8 mouse cellular contexts compared by ENCODE assay signal in genomic region chr3:105686394-105687323, GRCm38 (mm10). TPM values are rescaled to one million over a fixed set of nuclear protein-coding genes. Genes with fewer than 3 reads are reported as not detected.
DNase-seq lines count a peak whose midpoint lies in the region; ATAC-seq and TF ChIP-seq lines count a peak whose summit lies in the region.

No protein-coding gene starts in this region.

- peaks cover 10% of the 10 kb centered on the region; the same call in 1 of the 2 replicates for H3K4me1 ChIP-seq in heart, embryonic 12.5 days (replicated peaks)
- H3K4me1 ChIP-seq in CH12.LX (ENCODE audit: control insufficient read depth in 1 of 2, insufficient read depth in 2 of 2), result peaks cover 4 to 21% of the 10 kb centered on the region in 2 experiments; a peak in 3 of 4 replicates
- H3K4me1 ChIP-seq in erythroblast, embryonic 14.5 days (ENCODE audit: control insufficient read depth), result peaks cover 32% of the 10 kb centered on the region
- peaks cover 11% of the 10 kb centered on the region for H3K4me1 ChIP-seq in limb, embryonic 13.5 days
- peaks cover 3% of the 10 kb centered on the region; the same call in 1 of the 2 replicates for H3K4me1 ChIP-seq in stomach, embryonic 15.5 days

- DNase-seq in heart, postnatal 4 days, result no peak
- peak; percentile 53 for DNase-seq in CH12.LX (ENCODE audit: extremely low read depth)
- DNase-seq in adipocyte (ENCODE audit: low spot score), result no peak
- no peak for DNase-seq in right cerebral cortex, postnatal 14 days

- H3K9me3 ChIP-seq in heart, embryonic 12.5 days (replicated peaks), result no peaks in the 10 kb centered on the region
- no peaks in the 10 kb centered on the region for H3K9me3 ChIP-seq in CH12.LX (replicated peaks; ENCODE audit: low read length)
- no peaks in the 10 kb centered on the region for H3K9me3 ChIP-seq in erythroblast, embryonic 14.5 days (ENCODE audit: control insufficient read depth, low read length)
- H3K9me3 ChIP-seq in limb, embryonic 13.5 days, result no peaks in the 10 kb centered on the region
- H3K9me3 ChIP-seq in stomach, embryonic 15.5 days, result no peaks in the 10 kb centered on the region

- H3K79me2 ChIP-seq in CH12.LX (replicated peaks; ENCODE audit: control insufficient read depth, extremely low read depth, insufficient read depth, poor library complexity, severe bottlenecking), result peaks cover 22% of the 10 kb centered on the region

- peak overlapping the region; percentile 96 for H3K9ac ChIP-seq in heart, embryonic 12.5 days
- peak overlapping the region; percentile 79 for H3K9ac ChIP-seq in CH12.LX (ENCODE audit: insufficient read depth, low read depth)
- H3K9ac ChIP-seq in limb, embryonic 13.5 days, result peak overlapping the region; percentile 94
- peak overlapping the region; percentile 86 for H3K9ac ChIP-seq in stomach, embryonic 15.5 days

- ATAC-seq in heart, embryonic 12.5 days (ENCODE audit: insufficient number of reproducible peaks, low FRiP score), result peak; percentile 56
- ATAC-seq in limb, embryonic 13.5 days (ENCODE audit: low FRiP score, low read depth), result no peak; the same call in 1 of the 2 replicates
- peak; percentile 44; the same call in 1 of the 2 replicates for ATAC-seq in stomach, embryonic 15.5 days (ENCODE audit: insufficient read depth, low FRiP score, low read depth)

- H3K27me3 ChIP-seq in heart, embryonic 12.5 days (replicated peaks), result no peaks in the 10 kb centered on the region
- peaks cover 5% of the 10 kb centered on the region for H3K27me3 ChIP-seq in CH12.LX (replicated peaks)
- H3K27me3 ChIP-seq in erythroblast, embryonic 14.5 days (ENCODE audit: control insufficient read depth), result peaks cover 21% of the 10 kb centered on the region
- H3K27me3 ChIP-seq in limb, embryonic 13.5 days, result no peaks in the 10 kb centered on the region
- no peaks in the 10 kb centered on the region for H3K27me3 ChIP-seq in stomach, embryonic 15.5 days (replicated peaks)

- TF ChIP-seq POLR2A in CH12.LX (IDR thresholded peaks at IDR 0.05; ENCODE audit: low read depth, low read length), result no peak

- H3K36me3 ChIP-seq in heart, embryonic 12.5 days, result peaks cover 21% of the 10 kb centered on the region
- peaks cover 19 to 31% of the 10 kb centered on the region in 2 experiments for H3K36me3 ChIP-seq in CH12.LX (replicated peaks in 1 of 2; ENCODE audit: control insufficient read depth in 1 of 2, insufficient read depth in 1 of 2, low read length in 1 of 2)
- peaks cover 37% of the 10 kb centered on the region for H3K36me3 ChIP-seq in erythroblast, embryonic 14.5 days (ENCODE audit: control insufficient read depth)
- peaks cover 26% of the 10 kb centered on the region for H3K36me3 ChIP-seq in limb, embryonic 13.5 days
- peaks cover 19% of the 10 kb centered on the region; the same call in 1 of the 2 replicates for H3K36me3 ChIP-seq in stomach, embryonic 15.5 days

- TF ChIP-seq EP300 in CH12.LX (IDR thresholded peaks at IDR 0.05; ENCODE audit: low read length), result no peak

- no peak for TF ChIP-seq RAD21 in CH12.LX (IDR thresholded peaks at IDR 0.05; ENCODE audit: low read depth, low read length)

- TF ChIP-seq CTCF in CH12.LX (conservative IDR thresholded peaks at IDR 0.05 in 1 of 2, IDR thresholded peaks at IDR 0.05 in 1 of 2; ENCODE audit: low read depth in 2 of 2, low read length in 2 of 2), result no peak

- peak overlapping the region; percentile 97 for H3K4me3 ChIP-seq in heart, embryonic 12.5 days
- peak overlapping the region; percentile 77 to 97 (median 93) for H3K4me3 ChIP-seq in CH12.LX (replicated peaks in 1 of 3; ENCODE audit: low read depth in 2 of 3, low read length in 2 of 3, poor library complexity in 1 of 3)
- H3K4me3 ChIP-seq in erythroblast, embryonic 14.5 days (replicated peaks), result peak overlapping the region; percentile 95
- peak overlapping the region; percentile 97 for H3K4me3 ChIP-seq in limb, embryonic 13.5 days
- peak overlapping the region; percentile 88 for H3K4me3 ChIP-seq in stomach, embryonic 15.5 days (replicated peaks)

- in situ Hi-C loops in CH12.LX (cut with MboI; ENCODE audit: low pct_ligation_motif_present, low pct_unique_long_range_greater_than_20kb, low sequenced_read_pairs), result loop anchor here (5.0 to 25.0 kb wide), 3 partner anchors 36 to 211 kb away; partner anchors contain the start of gene Rap1a

- dilution Hi-C loops in CH12.LX (cut with MboI; ENCODE audit: extremely low pct_ligation_motif_present, extremely low pct_unique_long_range_greater_than_20kb, low sequenced_read_pairs), result loop anchor here (25.0 kb wide), 1 partner anchor 226 kb away; no protein-coding TSS in a partner anchor

- WGBS in heart, embryonic 12.5 days, result 8% methylated on average over 60 of the region's 60 CpGs
- 7% methylated on average over 60 of the region's 60 CpGs for WGBS in limb, embryonic 13.5 days
- 7% methylated on average over 56 of the region's 60 CpGs for WGBS in stomach, embryonic 15.5 days

- peak overlapping the region; percentile 75 for H3K4me2 ChIP-seq in heart, embryonic 12.5 days
- H3K4me2 ChIP-seq in CH12.LX (ENCODE audit: insufficient read depth, low read depth, poor library complexity, severe bottlenecking), result peak overlapping the region; percentile 91
- H3K4me2 ChIP-seq in limb, embryonic 13.5 days (replicated peaks), result peak overlapping the region; percentile 76
- H3K4me2 ChIP-seq in stomach, embryonic 15.5 days, result peak overlapping the region; percentile 65

- H3K27ac ChIP-seq in heart, embryonic 12.5 days (ENCODE audit: poor library complexity, severe bottlenecking), result peak overlapping the region; percentile 80; the same call in 1 of the 2 replicates
- peak overlapping the region; percentile 60 for H3K27ac ChIP-seq in CH12.LX (ENCODE audit: insufficient read depth, low read depth)
- H3K27ac ChIP-seq in limb, embryonic 13.5 days, result peak overlapping the region; percentile 61
- peak overlapping the region; percentile 78 for H3K27ac ChIP-seq in stomach, embryonic 15.5 days

TF ChIP-seq in CH12.LX, 34 proteins besides CTCF, POLR2A, EP300 and RAD21 (continues in another document):
- peak; percentile 93 for TF ChIP-seq BHLHE40 (IDR thresholded peaks at IDR 0.05; ENCODE audit: low read depth, low read length)
- no peak for TF ChIP-seq ETS1 (conservative IDR thresholded peaks at IDR 0.05; ENCODE audit: low read depth, low read length)
- TF ChIP-seq NRF1 (IDR thresholded peaks at IDR 0.05; ENCODE audit: low read depth, low read length), result no peak
- no peak for TF ChIP-seq JUN (IDR thresholded peaks at IDR 0.05; ENCODE audit: insufficient read depth, low read depth, low read length)
- TF ChIP-seq SIN3A (IDR thresholded peaks at IDR 0.05; ENCODE audit: low read length), result no peak; the same call in 1 of the 2 replicates
- TF ChIP-seq PAX5 (IDR thresholded peaks at IDR 0.05; ENCODE audit: low read length), result no peak
- no peak for TF ChIP-seq TBP (conservative IDR thresholded peaks at IDR 0.05; ENCODE audit: low read depth, low read length)
- no peak for TF ChIP-seq MAZ (IDR thresholded peaks at IDR 0.05; ENCODE audit: low read depth, low read length)
- TF ChIP-seq E2F4 (IDR thresholded peaks at IDR 0.05; ENCODE audit: insufficient replicate concordance, low read depth, low read length), result no peak
- no peak for TF ChIP-seq KAT2A (IDR thresholded peaks at IDR 0.05; ENCODE audit: insufficient replicate concordance, low read length)
- TF ChIP-seq ZC3H11A (IDR thresholded peaks at IDR 0.05; ENCODE audit: low read depth, low read length), result no peak
- TF ChIP-seq CHD1 (IDR thresholded peaks at IDR 0.05; ENCODE audit: low read depth, low read length), result no peak
- TF ChIP-seq ZMIZ1 (IDR thresholded peaks at IDR 0.05; ENCODE audit: low read depth, low read length), result no peak; the same call in 1 of the 2 replicates
- TF ChIP-seq MAFK (IDR thresholded peaks at IDR 0.05; ENCODE audit: insufficient replicate concordance, low read length), result no peak
- peak; percentile 21; the same call in 1 of the 2 replicates for TF ChIP-seq MYC (IDR thresholded peaks at IDR 0.05; ENCODE audit: low read depth, low read length)
- no peak for TF ChIP-seq ELF1 (IDR thresholded peaks at IDR 0.05; ENCODE audit: low read depth, low read length)
- no peak for TF ChIP-seq MEF2A (IDR thresholded peaks at IDR 0.05; ENCODE audit: borderline replicate concordance, low read depth, low read length)
- TF ChIP-seq SMC3 (IDR thresholded peaks at IDR 0.05; ENCODE audit: low read depth, low read length), result no peak
- peak; percentile 62 for TF ChIP-seq USF1 (IDR thresholded peaks at IDR 0.05; ENCODE audit: low read depth, low read length)
- TF ChIP-seq GABPA (IDR thresholded peaks at IDR 0.05; ENCODE audit: insufficient replicate concordance, low read depth, low read length), result no peak
- TF ChIP-seq HCFC1 (IDR thresholded peaks at IDR 0.05; ENCODE audit: low read depth, low read length), result no peak
- TF ChIP-seq RCOR1 (conservative IDR thresholded peaks at IDR 0.05; ENCODE audit: low read depth, low read length), result no peak
- peak; percentile 66 for TF ChIP-seq MAX (IDR thresholded peaks at IDR 0.05; ENCODE audit: low read length)
- TF ChIP-seq ZNF384 (IDR thresholded peaks at IDR 0.05; ENCODE audit: low read depth, low read length), result no peak
- no peak for TF ChIP-seq JUND (conservative IDR thresholded peaks at IDR 0.05; ENCODE audit: low read depth, low read length)
- peak; percentile 67; the same call in 1 of the 2 replicates for TF ChIP-seq MXI1 (IDR thresholded peaks at IDR 0.05; ENCODE audit: low read depth, low read length)

RNA-seq across cellular contexts. Expression of gene Ddx20, which starts 0.7 kb away (rescaled TPM):
- 23.0 and 23.8 TPM in 2 replicates for polyA plus RNA-seq in heart, embryonic 12.5 days (2016; fragmentation: Nextera tagmentation; extraction: Ambion mirVana)
- total RNA-seq in heart, postnatal 4 days (2021), result 10 to 100 TPM; 15.6 to 16.9 TPM
- total RNA-seq in CH12.LX (2012; rRNA removed), result 30.8 and 40.9 TPM in 2 replicates
- total RNA-seq in CH12.LX (2014; rRNA removed), result 66.5 and 76.0 TPM in 2 replicates
- 42.0 and 50.4 TPM in 2 replicates for polyA plus RNA-seq in CH12.LX (2012; ENCODE audit: insufficient read length, low read depth)
- 0.23 and 0.36 TPM in 2 replicates for polyA plus RNA-seq in erythroblast, embryonic 14.5 days (2012)
- 39.3 and 40.1 TPM in 2 replicates for polyA plus RNA-seq in limb, embryonic 13.5 days (2015; fragmentation: Nextera tagmentation; extraction: Ambion mirVana)
- polyA plus RNA-seq in stomach, embryonic 15.5 days (2015; fragmentation: Nextera tagmentation; extraction: Ambion mirVana), result 35.1 and 38.4 TPM in 2 replicates

RNA-seq across cellular contexts. Expression of gene Inka2, which starts 17.7 kb away (rescaled TPM):
- polyA plus RNA-seq in heart, embryonic 12.5 days (2016; fragmentation: Nextera tagmentation; extraction: Ambion mirVana), result 2.2 and 3.2 TPM in 2 replicates
- total RNA-seq in heart, postnatal 4 days (2021), result 10 to 100 TPM; 34.0 to 39.1 TPM
- total RNA-seq in CH12.LX (2012; rRNA removed), result 3.1 and 3.4 TPM in 2 replicates
- 0.93 and 1.0 TPM in 2 replicates for total RNA-seq in CH12.LX (2014; rRNA removed)
- 1.9 and 2.5 TPM in 2 replicates for polyA plus RNA-seq in CH12.LX (2012; ENCODE audit: insufficient read length, low read depth)
- 0.11 and 0.28 TPM in 2 replicates for polyA plus RNA-seq in erythroblast, embryonic 14.5 days (2012)
- 2.1 and 2.5 TPM in 2 replicates for polyA plus RNA-seq in limb, embryonic 13.5 days (2015; fragmentation: Nextera tagmentation; extraction: Ambion mirVana)
- polyA plus RNA-seq in stomach, embryonic 15.5 days (2015; fragmentation: Nextera tagmentation; extraction: Ambion mirVana), result 2.9 and 3.0 TPM in 2 replicates

Comparison
In these comparisons a context has a peak if more than half of its experiments do, and no peak if none do; other contexts are left out.
1. RNA of gene Ddx20, which starts 0.7 kb away (polyA plus RNA-seq): 42.0 to 50.4 TPM in CH12.LX, 39.3 to 40.1 TPM in limb, embryonic 13.5 days, 35.1 to 38.4 TPM in stomach, embryonic 15.5 days and 23.0 to 23.8 TPM in heart, embryonic 12.5 days; 0.23 to 0.36 TPM in erythroblast, embryonic 14.5 days; every median in the first group is over 10 times any median in the second.
2. Peak in every context shown above with its lines, with median percentiles within 50 percentile points of each other: H3K27ac ChIP-seq, H3K4me2 ChIP-seq, H3K4me3 ChIP-seq and H3K9ac ChIP-seq.